ENCODE assay signal across 8 mouse cellular contexts in the genomic region with DNA sequence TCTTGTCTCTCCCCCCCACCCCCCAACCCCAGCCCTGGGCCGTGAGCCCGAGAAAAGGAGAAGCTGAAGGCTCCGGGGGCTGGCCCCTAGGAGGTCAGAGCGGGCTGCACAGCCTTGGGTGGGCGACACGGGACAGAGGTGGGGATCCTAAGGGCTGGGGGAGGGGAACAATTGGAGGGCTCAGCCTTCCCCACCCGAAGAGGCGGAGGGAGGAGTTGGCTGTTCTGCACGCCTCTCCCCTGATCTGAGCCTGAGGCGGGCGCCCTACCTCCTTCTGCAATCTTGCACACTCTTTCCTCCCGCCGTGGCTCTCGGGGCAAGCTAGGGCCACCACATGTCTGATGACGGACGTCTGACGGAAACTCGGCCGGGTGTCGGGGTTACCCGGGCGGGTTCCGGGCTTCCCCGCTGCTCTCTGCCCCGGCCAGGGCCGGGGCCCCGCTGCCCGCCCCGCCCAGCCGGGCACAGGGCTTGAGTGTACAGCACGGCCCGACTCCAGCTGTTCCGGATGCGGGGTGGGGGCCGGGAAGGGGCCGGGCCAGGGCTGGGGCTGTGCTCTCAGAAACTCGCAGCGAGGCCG. TPM values are rescaled to one million over a fixed set of nuclear protein-coding genes. Genes with fewer than 3 reads are reported as not detected.
DNase-seq lines count a peak whose midpoint lies in the region; ATAC-seq and TF ChIP-seq lines count a peak whose summit lies in the region.

No protein-coding gene starts in this region.

- H3K4me3 ChIP-seq in heart, embryonic 13.5 days, result peak overlapping the region; percentile 49
- peak overlapping the region; percentile 32 for H3K4me3 ChIP-seq in limb, embryonic 11.5 days (ENCODE audit: low read depth, low read length)
- 0 out of 2 replicates have a peak overlapping the region, but pooled peaks have one; percentile 6 for H3K4me3 ChIP-seq in midbrain, postnatal 0 days (ENCODE audit: low read depth, low read length)

- peak overlapping the region; percentile 69 for H3K9ac ChIP-seq in heart, embryonic 13.5 days
- 0 out of 2 replicates have a peak overlapping the region, but pooled peaks have one; percentile 37 for H3K9ac ChIP-seq in limb, embryonic 11.5 days (ENCODE audit: low read length)
- H3K9ac ChIP-seq in midbrain, postnatal 0 days (replicated peaks; ENCODE audit: low read length, poor library complexity, severe bottlenecking), result no peak overlapping the region

- no peak overlapping the region for H3K27ac ChIP-seq in heart, embryonic 13.5 days (replicated peaks)
- H3K27ac ChIP-seq in limb, embryonic 11.5 days (replicated peaks; ENCODE audit: low read depth, low read length), result no peak overlapping the region
- H3K27ac ChIP-seq in midbrain, postnatal 0 days (ENCODE audit: low read depth, low read length), result no peak overlapping the region

- TF ChIP-seq CTCF in midbrain, postnatal 0 days (IDR thresholded peaks at IDR 0.05), result no peak

- WGBS in heart, embryonic 13.5 days, result under 1% methylated on average over 39 of the region's 39 CpGs
- under 1% methylated on average over 39 of the region's 39 CpGs for WGBS in limb, embryonic 11.5 days
- under 1% methylated on average over 34 of the region's 39 CpGs for WGBS in midbrain, postnatal 0 days

- peaks cover 98% of the 10 kb centered on the region for H3K27me3 ChIP-seq in heart, embryonic 13.5 days (replicated peaks)
- H3K27me3 ChIP-seq in limb, embryonic 11.5 days (ENCODE audit: control insufficient read depth, insufficient read depth, low read length), result peaks cover 93% of the 10 kb centered on the region
- peaks cover 65% of the 10 kb centered on the region for H3K27me3 ChIP-seq in midbrain, postnatal 0 days (ENCODE audit: insufficient read depth, low read length)

- DNase-seq in cerebellum, adult 9-11 months, result peak; percentile 36
- no peak for DNase-seq in cerebellum, adult 11-12 months
- DNase-seq in embryo, embryonic 11 days, result peak; percentile 74
- DNase-seq in limb, embryonic 11.5 days (ENCODE audit: low spot score), result peak; percentile 79
- DNase-seq in midbrain, postnatal 0 days (ENCODE audit: low spot score), result no peak
- DNase-seq in ovary, postnatal 10 days (ENCODE audit: low spot score), result no peak

- no peak for ATAC-seq in heart, embryonic 13.5 days (ENCODE audit: extremely low read depth, insufficient number of reproducible peaks, low FRiP score, low TSS enrichment)
- peak; percentile 78 for ATAC-seq in limb, embryonic 11.5 days (ENCODE audit: insufficient number of reproducible peaks, low FRiP score, low TSS enrichment, low read depth)
- no peak for ATAC-seq in midbrain, postnatal 0 days (ENCODE audit: low FRiP score)
- no peak for ATAC-seq in frontal cortex, adult (ENCODE audit: low TSS enrichment)

- H3K4me2 ChIP-seq in heart, embryonic 13.5 days, result peak overlapping the region; percentile 72
- H3K4me2 ChIP-seq in limb, embryonic 11.5 days (ENCODE audit: low read depth, severe bottlenecking), result peak overlapping the region; percentile 62
- H3K4me2 ChIP-seq in midbrain, postnatal 0 days (ENCODE audit: low read depth, low read length, poor library complexity, severe bottlenecking), result peak overlapping the region; percentile 18

- H3K36me3 ChIP-seq in heart, embryonic 13.5 days, result no peaks in the 10 kb centered on the region
- H3K36me3 ChIP-seq in limb, embryonic 11.5 days (ENCODE audit: control insufficient read depth, insufficient read depth, low read length), result no peaks in the 10 kb centered on the region
- no peaks in the 10 kb centered on the region for H3K36me3 ChIP-seq in midbrain, postnatal 0 days (ENCODE audit: insufficient read depth, low read length)

- H3K9me3 ChIP-seq in heart, embryonic 13.5 days, result no peaks in the 10 kb centered on the region
- H3K9me3 ChIP-seq in limb, embryonic 11.5 days (ENCODE audit: control insufficient read depth, low read length), result no peaks in the 10 kb centered on the region
- no peaks in the 10 kb centered on the region for H3K9me3 ChIP-seq in midbrain, postnatal 0 days (ENCODE audit: low read length)

- H3K4me1 ChIP-seq in heart, embryonic 13.5 days, result peaks cover 41% of the 10 kb centered on the region
- peaks cover 13% of the 10 kb centered on the region for H3K4me1 ChIP-seq in limb, embryonic 11.5 days (ENCODE audit: control insufficient read depth, insufficient read depth, low read length)
- H3K4me1 ChIP-seq in midbrain, postnatal 0 days (ENCODE audit: insufficient read depth, low read length), result no peaks in the 10 kb centered on the region

RNA-seq across cellular contexts. Expression of a gene that starts 0.8 kb away (rescaled TPM):
- polyA plus RNA-seq in heart, embryonic 13.5 days (2015; fragmentation: Nextera tagmentation; extraction: Ambion mirVana), result not detected in 2 replicates
- 5.0 and 5.1 TPM in 2 replicates for polyA plus RNA-seq in limb, embryonic 11.5 days (2014; fragmentation: Nextera tagmentation; extraction: Ambion mirVana)
- total RNA-seq in midbrain, postnatal 0 days (2014; rRNA removed), result 1.3 and 2.1 TPM in 2 replicates
- 0.10 TPM in 1 of 2 replicates, not detected in the other for polyA plus RNA-seq in midbrain, postnatal 0 days (2015; fragmentation: Nextera tagmentation; extraction: Ambion mirVana)

Comparison
In these comparisons a context has a peak if more than half of its experiments do, and no peak if none do; other contexts are left out.
1. DNase-seq: peak in cerebellum, adult 9-11 months (single experiment), embryo, embryonic 11 days (single experiment) and limb, embryonic 11.5 days (single experiment); none in cerebellum, adult 11-12 months (single experiment), midbrain, postnatal 0 days (single experiment) and ovary, postnatal 10 days (single experiment).
2. H3K4me2 ChIP-seq: peak in every context shown above with its lines; median percentile 72 in heart, embryonic 13.5 days; 62 in limb, embryonic 11.5 days; 18 in midbrain, postnatal 0 days.
3. Peak in every context shown above with its lines, with median percentiles within 50 percentile points of each other: H3K4me3 ChIP-seq.